Mouse (Mus musculus) lung, postnatal 0 days (tissue): ENCODE measurements around the gene Btnl10. TPM values are rescaled to one million over a fixed set of nuclear protein-coding genes. Genes with fewer than 3 reads are reported as not detected.

Source experiments
- ATAC-seq: fragments of 200-750 bp; cut with Nextera tagmentation; 2 replicates; pipeline ENCODE4 v1.8.0; 2017; ENCODE audit warnings: moderate library complexity
- DNase-seq: peaks from one replicate; pipeline ENCODE4 v3.0.0-alpha.2; 2016; ENCODE audit warnings: low spot score
- H3K27ac ChIP-seq: fragments of 300-500 bp; sonication (generic); 2 replicates; pipeline ENCODE4 v1.5.1; 2014; ENCODE audit warnings: antibody characterized with exemption, mild to moderate bottlenecking, low read length, mixed read lengths
- H3K27me3 ChIP-seq: fragments of 300-500 bp; sonication (generic); replicated peaks from 2 replicates; pipeline ENCODE4 v1.6.1; 2014; ENCODE audit warnings: low read length, mixed read lengths; ENCODE audit not compliant: insufficient read depth
- H3K36me3 ChIP-seq: fragments of 300-500 bp; sonication (generic); 2 replicates; pipeline ENCODE4 v1.6.1; 2014; ENCODE audit warnings: low read length, mixed read lengths; ENCODE audit not compliant: insufficient read depth
- H3K4me1 ChIP-seq: fragments of 300-500 bp; sonication (generic); 2 replicates; pipeline ENCODE4 v1.6.1; 2014; ENCODE audit warnings: antibody characterized with exemption, low read depth, low read length, mixed read lengths; ENCODE audit not compliant: insufficient read depth
- H3K4me2 ChIP-seq: fragments of 300-500 bp; sonication (generic); replicated peaks from 2 replicates; pipeline ENCODE4 v1.6.1; 2014; ENCODE audit warnings: low read depth, mild to moderate bottlenecking, low read length, moderate library complexity, mixed read lengths
- H3K4me3 ChIP-seq: fragments of 300-500 bp; sonication (generic); 2 replicates; pipeline ENCODE4 v1.5.1; 2014; ENCODE audit warnings: low read depth, low read length
- H3K9ac ChIP-seq: fragments of 300-500 bp; sonication (generic); replicated peaks from 2 replicates; pipeline ENCODE4 v1.6.1; 2014; ENCODE audit warnings: low read depth, mild to moderate bottlenecking
- H3K9me3 ChIP-seq: fragments of 300-500 bp; sonication (generic); 2 replicates; pipeline ENCODE4 v1.6.1; 2016; ENCODE audit warnings: low read length, mixed read lengths
- CTCF ChIP-seq: IDR thresholded peaks from 2 replicates; pipeline ENCODE4 v1.5.1; 2016; ENCODE audit warnings: antibody characterized with exemption, mild to moderate bottlenecking
- EP300 ChIP-seq: IDR thresholded peaks from 2 replicates; pipeline ENCODE4 v1.6.1; 2016; ENCODE audit warnings: antibody characterized with exemption, mild to moderate bottlenecking, control low read depth
- WGBS: fragments of 180-500 bp; shearing (Covaris S2); extraction: QIAGEN DNeasy Blood & Tissue Kit; methylation state at CpG from one replicate; pipeline ENCODE4 v1.1.7; 2014; 5-methylcytosine and 5-hydroxymethylcytosine counted together
- polyA plus RNA-seq: library from polyadenylated mRNA; unstranded; fragments of >200 nt; fragmentation: Nextera tagmentation; extraction: Ambion mirVana; gene quantifications from 2 replicates; pipeline ENCODE4 v1.2.1, GENCODE M21; 2015

Btnl10 gene
- polyA plus RNA-seq, 1 experiment from 2014 or later, result 0.12 TPM

- Histone ChIP-seq H3K9me3 (no peaks in the 10 kb centered on the region), H3K4me2 (no peak overlapping the region), H3K27me3 (no peaks in the 10 kb centered on the region), H3K27ac (no peak overlapping the region), H3K4me3 (no peak overlapping the region), H3K4me1 (peaks cover 3% of the 10 kb centered on the region; the same call in 1 of the 2 replicates), H3K9ac (no peak overlapping the region), H3K36me3 (peaks cover 12% of the 10 kb centered on the region)
- TF ChIP-seq CTCF (no peak), EP300 (no peak)
- ATAC-seq (no peak), DNase-seq (no peak)
These were observed 16.6 kb upstream of the Btnl10 start for GRCm38 (mm10) chr11:58901080-58901479.

GRCm38 (mm10) chr11:58903511-58904409 lies 13.9 kb upstream of the Btnl10 start, which contains the start of gene Zfp39:
Gene Zfp39, minus strand, starts transcription at chr11:58904225.
- peaks cover 3% of the 10 kb centered on the region; the same call in 1 of the 2 replicates for H3K4me1 ChIP-seq
- no peaks in the 10 kb centered on the region for H3K27me3 ChIP-seq
- H3K36me3 ChIP-seq, result peaks cover 8% of the 10 kb centered on the region; the same call in 1 of the 2 replicates
- H3K4me3 ChIP-seq, result peak within 1 kb of the TSS; percentile 54
- peak within 1 kb of the TSS; percentile 66 for H3K4me2 ChIP-seq
- TF ChIP-seq CTCF (peak; percentile 35), EP300 (no peak)
- peak within 1 kb of the TSS; percentile 79 for H3K27ac ChIP-seq
- H3K9me3 ChIP-seq, result no peaks in the 10 kb centered on the region
- WGBS, result 4% methylated on average over 37 of the region's 40 CpGs
- DNase-seq, result peak; percentile 96
- peak; percentile 98 for ATAC-seq
- peak within 1 kb of the TSS; percentile 51 for H3K9ac ChIP-seq

GRCm38 (mm10) chr11:58904410-58904718 lies 13.3 kb upstream of the Btnl10 start:
- no peaks in the 10 kb centered on the region for H3K9me3 ChIP-seq
- H3K9ac ChIP-seq, result no peak overlapping the region
- peak overlapping the region; percentile 66 for H3K4me2 ChIP-seq
- peaks cover 4% of the 10 kb centered on the region; the same call in 1 of the 2 replicates for H3K36me3 ChIP-seq
- DNase-seq (no peak), ATAC-seq (no peak)
- H3K27me3 ChIP-seq, result no peaks in the 10 kb centered on the region
- TF ChIP-seq CTCF (no peak), EP300 (no peak)
- H3K4me3 ChIP-seq, result peak overlapping the region; percentile 54
- WGBS, result 2% methylated on average over 8 of the region's 8 CpGs
- peaks cover 3% of the 10 kb centered on the region; the same call in 1 of the 2 replicates for H3K4me1 ChIP-seq
- H3K27ac ChIP-seq, result peak overlapping the region; percentile 79

GRCm38 (mm10) chr11:58904838-58905237 lies 12.9 kb upstream of the Btnl10 start:
- 0 out of 2 replicates have a peak overlapping the region, but pooled peaks have one; percentile 54 for H3K4me3 ChIP-seq
- ATAC-seq (peak; percentile 49), DNase-seq (peak; percentile 84)
- TF ChIP-seq EP300 (0 out of 2 replicates have a peak, but pooled peaks have one; percentile 13), CTCF (no peak)
- no peaks in the 10 kb centered on the region for H3K9me3 ChIP-seq
- H3K4me1 ChIP-seq, result peaks cover 3% of the 10 kb centered on the region; the same call in 1 of the 2 replicates
- H3K4me2 ChIP-seq, result peak overlapping the region; percentile 66; the same call in 1 of the 2 replicates
- H3K9ac ChIP-seq, result no peak overlapping the region
- H3K27ac ChIP-seq, result no peak overlapping the region
- H3K27me3 ChIP-seq, result no peaks in the 10 kb centered on the region
- H3K36me3 ChIP-seq, result peaks cover 4% of the 10 kb centered on the region; the same call in 1 of the 2 replicates
- 45% methylated on average over 6 of the region's 6 CpGs for WGBS

GRCm38 (mm10) chr11:58913776-58914175 lies 3.9 kb upstream of the Btnl10 start:
- H3K27ac ChIP-seq, result no peak overlapping the region
- H3K36me3 ChIP-seq, result no peaks in the 10 kb centered on the region
- no peaks in the 10 kb centered on the region for H3K27me3 ChIP-seq
- H3K4me2 ChIP-seq, result no peak overlapping the region
- TF ChIP-seq EP300, result no peak
- TF ChIP-seq CTCF, result no peak
- peaks cover 6% of the 10 kb centered on the region; the same call in 1 of the 2 replicates for H3K4me1 ChIP-seq
- no peak overlapping the region for H3K4me3 ChIP-seq
- no peaks in the 10 kb centered on the region for H3K9me3 ChIP-seq
- no peak overlapping the region for H3K9ac ChIP-seq
- DNase-seq (no peak), ATAC-seq (no peak)
- WGBS, result 70% methylated on average over 1 of the region's 1 CpGs

GRCm38 (mm10) chr11:58914461-58915028 lies 3.2 kb upstream of the Btnl10 start:
- Histone ChIP-seq H3K36me3 (no peaks in the 10 kb centered on the region), H3K27me3 (no peaks in the 10 kb centered on the region), H3K27ac (0 out of 2 replicates have a peak overlapping the region, but pooled peaks have one; percentile 14), H3K4me2 (peak overlapping the region; percentile 81), H3K4me1 (peaks cover 6% of the 10 kb centered on the region; the same call in 1 of the 2 replicates), H3K9me3 (no peaks in the 10 kb centered on the region), H3K4me3 (peak overlapping the region; percentile 39), H3K9ac (peak overlapping the region; percentile 48)
- WGBS, result 8% methylated on average over 17 of the region's 17 CpGs
- TF ChIP-seq CTCF (peak; percentile 78), EP300 (no peak)
- peak; percentile 59 for ATAC-seq
- peak; percentile 79 for DNase-seq
